Mouse (Mus musculus) liver, adult 2 months (tissue): ENCODE results near the gene Igfbp5.

ENCODE experiments used
- CTCF ChIP-seq: fragments of 200-500 bp; IDR thresholded peaks from 2 replicates; pipeline ENCODE4 v1.5.1; 2011; ENCODE audit warnings: low read depth, low read length, control low read depth
- POLR2A ChIP-seq: fragments of 200-500 bp; IDR thresholded peaks from 2 replicates; pipeline ENCODE4 v1.6.1; 2011; ENCODE audit warnings: low read length, control low read depth; ENCODE audit not compliant: insufficient read depth; ENCODE audit errors: extremely low read depth

DNA sequence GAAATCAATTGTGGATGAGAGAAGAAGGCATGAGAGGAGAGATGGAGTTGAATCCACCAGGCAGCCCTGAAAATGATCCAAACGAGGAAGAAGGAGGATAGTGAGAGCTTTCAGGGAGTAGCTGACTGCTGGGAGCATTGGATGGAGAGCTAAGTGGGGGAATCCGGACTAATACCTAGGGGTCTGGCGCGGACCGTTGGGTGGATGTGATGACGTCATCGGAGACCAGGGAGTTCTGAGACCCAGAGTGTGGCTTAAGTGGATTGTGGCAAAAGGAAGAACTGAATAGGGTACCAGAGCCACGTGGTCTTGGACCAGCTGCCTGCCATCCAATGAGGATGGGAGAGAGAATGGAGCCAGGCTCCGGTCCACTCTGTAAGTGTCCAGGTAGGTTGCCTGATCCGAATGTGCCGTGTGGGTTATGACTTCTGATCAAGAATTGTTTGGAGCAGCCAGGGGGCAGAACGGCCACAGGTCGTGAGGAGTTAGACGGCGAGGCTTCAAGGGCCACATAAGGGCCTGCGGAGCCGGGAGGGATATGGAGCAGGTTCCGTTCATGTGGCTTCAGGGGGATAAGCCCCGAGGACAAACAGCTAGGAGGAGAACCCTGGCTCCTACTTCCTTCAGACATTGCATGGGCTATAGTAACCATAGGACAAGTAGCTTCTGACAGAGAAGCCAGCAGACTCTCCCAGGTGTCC lies 18.3 kb downstream of the Igfbp5 start:
- TF ChIP-seq CTCF (no peak), POLR2A (no peak)
